Mouse (Mus musculus) brain, embryonic 14.5 days (tissue): Measurements from ENCODE around the gene Hbq1a. TPM values are rescaled to one million over a fixed set of nuclear protein-coding genes. Genes with fewer than 3 reads are reported as not detected.
"Not testable (repeated sequence)": the region's sequence is repeated elsewhere in the genome, so short reads cannot be mapped to it uniquely, and the experiment has no call there.

Experiments used
- DNase-seq: peaks from one replicate; pipeline ENCODE4 v3.0.0-alpha.2; 2011; ENCODE audit warnings: low read depth
- CTCF ChIP-seq: fragments of 200-500 bp; IDR thresholded peaks from 2 replicates; pipeline ENCODE4 v1.5.1; 2012; ENCODE audit warnings: inconsistent platforms, mild to moderate bottlenecking, moderate library complexity, borderline replicate concordance; ENCODE audit not compliant: insufficient read depth, insufficient read length; ENCODE audit errors: extremely low read depth
- POLR2A ChIP-seq: fragments of 200-500 bp; IDR thresholded peaks from 2 replicates; pipeline ENCODE4 v1.6.1; 2012; ENCODE audit warnings: mild to moderate bottlenecking, inconsistent platforms, borderline replicate concordance; ENCODE audit not compliant: poor library complexity, insufficient read depth, insufficient read length, severe bottlenecking; ENCODE audit errors: extremely low read depth
- polyA plus RNA-seq: library from polyadenylated mRNA; depleted of rRNA; stranded (reverse); fragments of >200 nt; gene quantifications from 2 replicates; pipeline ENCODE4 v1.2.3, GENCODE M21; 2012

The Hbq1a gene
- polyA plus RNA-seq, 1 experiment = 1.2 TPM

- no peak for DNase-seq
- TF ChIP-seq CTCF (no peak), POLR2A (no peak)
Observed at GRCm38 (mm10) chr11:32287493-32287825, 12.4 kb upstream of the Hbq1a start.

GRCm38 (mm10) chr11:32292819-32293218 lies 7.0 kb upstream of the Hbq1a start:
- DNase-seq = not testable (repeated sequence)

DNA sequence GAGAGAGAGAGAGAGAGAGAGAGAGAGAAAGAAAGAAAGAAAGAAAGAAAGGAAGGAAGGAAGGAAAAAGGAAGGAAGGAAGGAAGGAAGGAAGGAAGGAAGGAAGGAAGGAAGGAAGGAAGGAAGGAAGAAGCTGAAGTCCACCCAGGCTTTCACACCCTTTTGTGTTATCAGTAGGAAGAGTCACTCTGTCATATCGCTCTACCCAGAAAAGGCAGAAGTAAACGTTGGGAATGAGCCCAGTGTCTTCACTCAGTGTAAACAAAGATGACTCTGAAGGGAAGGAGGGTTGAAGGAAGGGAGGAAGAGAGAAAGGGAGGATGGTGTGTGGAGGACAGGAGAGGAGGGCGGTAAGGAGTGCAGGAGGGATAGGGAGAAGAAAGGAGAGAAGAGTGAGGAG lies 6.4 kb upstream of the Hbq1a start:
- not testable (repeated sequence) for DNase-seq

- DNase-seq = not testable (repeated sequence)
Observed at GRCm38 (mm10) chr11:32296203-32296602, 3.7 kb upstream of the Hbq1a start, which contains the start of gene Hba-a2. Gene Hba-a2, plus strand, starts transcription at chr11:32296489.

DNA sequence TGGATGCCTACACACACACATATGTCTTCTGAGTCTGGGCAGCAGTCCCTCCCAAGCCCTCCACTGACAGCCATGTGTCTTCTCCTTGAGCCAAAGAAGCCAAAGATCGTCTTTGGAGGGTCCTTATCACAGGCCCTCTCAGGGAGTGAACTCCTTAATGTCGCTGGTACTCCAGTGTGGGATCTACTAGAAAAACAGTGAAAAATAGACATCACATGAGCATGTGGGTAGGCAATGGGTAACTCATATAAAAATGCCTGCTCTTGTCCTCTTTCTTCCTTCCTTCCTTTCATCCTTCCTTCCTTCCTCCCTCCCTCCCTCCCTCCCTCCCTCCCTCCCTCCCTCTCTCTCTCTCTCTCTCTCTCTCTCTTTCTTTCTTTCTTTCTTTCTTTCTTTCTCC lies 2.5 kb upstream of the Hbq1a start:
- DNase-seq = not testable (repeated sequence)

GRCm38 (mm10) chr11:32297866-32298531 lies 1.9 kb upstream of the Hbq1a start:
- no peak for TF ChIP-seq CTCF
- TF ChIP-seq POLR2A = no peak
- DNase-seq = no peak

DNA sequence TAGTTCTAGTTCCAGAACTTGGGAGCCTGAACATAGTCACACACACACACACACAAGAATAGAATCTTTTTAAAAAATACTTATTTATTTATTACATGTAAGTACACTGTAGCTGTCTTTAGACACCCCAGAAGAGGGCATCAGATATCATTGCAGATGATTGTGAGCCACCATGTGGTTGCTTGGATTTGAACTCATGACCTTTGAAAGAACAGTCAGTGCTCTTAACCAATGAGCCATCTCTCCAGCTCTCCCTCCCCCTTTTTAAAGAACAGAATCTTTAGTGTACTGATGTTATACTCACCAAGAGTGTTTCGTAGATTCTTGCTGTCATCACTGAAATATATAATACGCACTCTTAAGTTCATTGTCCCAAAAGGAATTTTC lies 1.3 kb upstream of the Hbq1a start:
- no peak for TF ChIP-seq POLR2A
- no peak for TF ChIP-seq CTCF
- DNase-seq = no peak

- peak; percentile 13 for DNase-seq
Observed at GRCm38 (mm10) chr11:32300279-32301267, 704 bp downstream of the Hbq1a start.

DNA sequence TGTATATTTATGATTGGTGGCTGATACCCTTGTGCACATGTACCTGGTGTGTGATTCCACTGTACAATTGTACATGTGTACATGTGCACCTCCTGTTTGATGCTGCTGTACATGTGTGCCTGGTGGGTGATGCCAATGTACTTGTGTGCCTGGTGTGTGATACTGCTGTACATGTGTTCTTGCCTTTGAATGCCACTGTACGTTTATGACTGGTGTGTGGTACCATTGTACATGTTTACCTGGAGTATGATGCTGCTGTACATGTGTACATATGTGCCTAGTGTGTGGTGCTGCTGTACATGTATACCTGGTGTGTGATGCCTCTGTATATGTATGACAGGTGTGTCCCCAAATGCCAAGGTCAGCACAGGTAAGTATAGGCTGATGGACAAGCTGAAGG lies 1.6 kb downstream of the Hbq1a start:
- no peak for TF ChIP-seq POLR2A
- TF ChIP-seq CTCF = no peak
- no peak for DNase-seq

More at GRCm38 (mm10) chr11:32300279-32301267, 704 bp downstream of the Hbq1a start:
- TF ChIP-seq POLR2A (no peak), CTCF (no peak)

DNA sequence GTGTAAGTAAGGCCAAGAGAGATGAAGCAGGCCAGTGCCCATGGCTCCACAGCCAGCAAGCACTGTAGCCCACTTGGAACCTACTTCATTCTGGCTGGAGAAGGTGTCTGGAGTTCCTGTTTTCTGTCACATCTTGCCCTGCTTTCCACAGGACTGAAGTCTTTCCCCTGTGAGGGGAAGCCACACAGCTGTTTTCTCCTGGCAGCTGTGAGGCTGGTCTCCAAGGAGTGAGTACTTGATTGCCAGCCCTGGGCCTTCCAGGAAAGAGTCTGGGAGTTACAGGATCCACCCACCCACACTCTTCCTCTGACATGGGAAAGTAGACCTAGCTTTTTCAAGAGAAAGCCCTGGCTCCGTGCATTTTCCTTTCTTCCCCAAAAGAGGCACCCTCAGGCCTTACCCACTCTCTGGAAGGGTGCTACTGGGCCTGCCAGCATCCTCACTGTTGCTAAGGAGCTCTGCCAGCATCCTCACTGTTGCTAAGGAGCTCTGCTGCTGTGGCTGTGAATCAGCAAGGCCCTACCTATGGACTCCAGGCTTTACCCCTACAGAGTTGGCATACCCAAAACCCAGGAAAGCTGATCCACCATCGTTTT lies 3.1 kb downstream of the Hbq1a start:
- DNase-seq = peak; percentile 62

DNA sequence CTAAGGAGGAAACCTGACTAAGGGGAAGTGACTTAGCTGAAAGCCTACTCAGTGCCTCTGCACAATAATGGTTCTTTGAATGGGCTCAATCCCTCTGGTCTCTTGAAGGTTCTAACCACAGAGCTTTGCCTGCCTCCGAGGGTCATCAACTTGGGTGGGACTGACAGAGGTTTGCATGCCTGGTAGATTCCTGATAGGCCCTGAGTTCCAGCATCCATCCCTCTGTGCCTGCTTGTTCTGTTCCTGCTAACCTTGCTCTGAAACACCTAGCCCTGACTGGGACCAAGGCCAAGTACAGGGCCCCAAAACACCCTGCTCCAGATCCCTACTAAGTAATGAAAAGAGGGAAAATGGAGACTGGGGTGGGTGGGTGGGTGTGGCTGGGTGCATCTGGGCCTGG lies 3.6 kb downstream of the Hbq1a start:
- no peak for DNase-seq
- TF ChIP-seq CTCF (no peak), POLR2A (no peak)

More for the DNA sequence above, 3.1 kb downstream of the Hbq1a start:
- TF ChIP-seq POLR2A = no peak
- TF ChIP-seq CTCF = no peak

DNA sequence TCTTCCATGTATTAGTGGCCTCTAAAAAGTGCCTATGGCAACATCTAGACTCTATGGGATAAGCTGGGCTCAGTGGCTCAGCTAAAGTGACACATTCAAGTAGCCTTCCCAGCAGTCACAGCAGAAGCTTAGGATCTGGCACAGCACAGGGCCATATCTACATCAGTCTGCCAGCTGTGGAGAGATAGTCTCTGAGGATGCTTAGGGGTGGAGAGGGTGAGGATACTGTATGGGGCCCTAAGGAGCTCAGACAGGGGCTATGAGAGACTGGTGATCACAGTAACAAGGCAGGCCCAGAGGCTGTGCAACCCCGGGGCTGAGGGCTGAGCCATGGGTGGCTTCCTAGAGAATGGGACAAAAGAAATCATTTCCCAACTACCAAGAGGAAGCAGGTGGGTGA lies 7.1 kb downstream of the Hbq1a start:
- no peak for DNase-seq
- TF ChIP-seq POLR2A (no peak), CTCF (no peak)
